Mouse (Mus musculus): ENCODE measurements around the gene Spa17. TPM values are rescaled to one million over a fixed set of nuclear protein-coding genes. Genes with fewer than 3 reads are reported as not detected.

The Spa17 gene
- 0.95 TPM for polyA plus RNA-seq (2017; shearing (Covaris generic))

GRCm38 (mm10) chr9:37613182-37613910 is at the start of gene Spa17:
Gene Spa17 (minus strand): TSS chr9:37613722.

GRCm38 (mm10) chr9:37656931-37657481 is 43.5 kb upstream of the Spa17 start, which contains the start of gene Tbrg1:
Gene Tbrg1 (minus strand): TSS chr9:37657312.

GRCm38 (mm10) chr9:37554838-37555748 is 58.4 kb downstream of the Spa17 start, which contains the start of gene Siae:
Gene Siae (plus strand): TSS chr9:37555698.

Other genes with a start within 250 kb of the Spa17 start
- not detected for gene Hepacam, start 246.4 kb downstream of the Spa17 start, polyA plus RNA-seq (2017; shearing (Covaris generic))
- gene Robo4, start 211.8 kb downstream of the Spa17 start, polyA plus RNA-seq (2017; shearing (Covaris generic)), result not detected
- not detected for gene Robo3, start 180.5 kb downstream of the Spa17 start, polyA plus RNA-seq (2017; shearing (Covaris generic))
- 40.0 TPM for gene Msantd2, start 124.4 kb downstream of the Spa17 start, polyA plus RNA-seq (2017; shearing (Covaris generic))
- not detected for gene Esam, start 85.6 kb downstream of the Spa17 start, polyA plus RNA-seq (2017; shearing (Covaris generic))
- not detected for gene Vsig2, start 74.5 kb downstream of the Spa17 start, polyA plus RNA-seq (2017; shearing (Covaris generic))
- gene Nrgn, start 60.8 kb downstream of the Spa17 start, polyA plus RNA-seq (2017; shearing (Covaris generic)), result 1.8 TPM
- 11.9 TPM for gene Siae, start 58.0 kb downstream of the Spa17 start, polyA plus RNA-seq (2017; shearing (Covaris generic))
- gene Tbrg1, start 43.6 kb upstream of the Spa17 start, polyA plus RNA-seq (2017; shearing (Covaris generic)), result 127 TPM
- not detected for gene Panx3, start 55.5 kb upstream of the Spa17 start, polyA plus RNA-seq (2017; shearing (Covaris generic))
- 0.17 TPM for gene Olfr160, start 102.5 kb upstream of the Spa17 start, polyA plus RNA-seq (2017; shearing (Covaris generic))
- gene Olfr874, start 131.4 kb upstream of the Spa17 start, polyA plus RNA-seq (2017; shearing (Covaris generic)), result not detected
- gene Olfr875, start 158.1 kb upstream of the Spa17 start, polyA plus RNA-seq (2017; shearing (Covaris generic)), result not detected
- gene Olfr876, start 189.3 kb upstream of the Spa17 start, polyA plus RNA-seq (2017; shearing (Covaris generic)), result not detected
- gene Olfr877, start 240.5 kb upstream of the Spa17 start, polyA plus RNA-seq (2017; shearing (Covaris generic)), result 0.14 TPM

Data from effector memory CD4-positive, alpha-beta T cell, adult 5 months (primary cell).